Mouse (Mus musculus): Measurements from ENCODE around the gene Arhgef9.
A peak's percentile ranks its signal among the peaks of the same experiment; 100 is the strongest.

Arhgef9 gene

DNA sequence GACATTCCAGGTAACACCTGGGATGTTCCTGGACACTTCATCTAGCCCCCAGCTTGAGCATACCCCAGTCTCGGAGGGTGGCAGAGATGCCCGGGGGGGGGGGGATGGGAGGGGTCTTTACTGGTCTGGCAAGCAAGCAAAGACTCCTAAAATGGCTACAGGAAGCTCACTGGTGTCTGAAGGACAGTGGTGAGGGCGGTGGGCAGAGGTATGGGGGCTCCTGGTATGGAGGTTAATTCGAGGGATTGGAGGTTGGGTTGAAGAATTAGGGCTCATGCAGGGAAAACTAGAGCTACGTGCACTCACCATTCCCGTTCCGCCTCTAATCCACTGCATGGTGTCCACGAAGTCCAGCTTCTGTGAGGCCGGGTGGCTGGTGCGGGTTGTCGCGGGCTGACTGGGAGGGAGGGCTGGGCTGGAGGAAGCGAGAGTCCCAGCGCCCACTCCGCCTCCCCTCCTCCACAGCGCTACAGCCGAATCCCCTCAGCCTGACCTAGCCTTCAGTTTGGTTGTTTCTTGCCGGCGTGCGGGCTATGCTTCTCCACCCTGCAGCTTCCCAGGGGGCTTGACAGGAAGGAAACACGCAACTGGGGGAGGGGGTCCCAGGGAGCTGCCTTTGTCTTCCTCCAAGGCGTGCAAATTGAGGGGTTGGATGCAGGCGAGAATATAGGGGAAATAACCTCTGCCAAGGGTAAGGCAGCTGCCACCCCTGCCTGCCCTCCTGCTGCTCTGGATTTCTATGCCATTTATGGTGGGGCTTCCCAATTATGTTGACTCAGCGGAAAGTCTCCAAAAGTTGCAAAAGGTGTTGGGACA lies at the start of gene Arhgef9:
Arhgef9 (minus strand) TSS at position 753 of the 816 bp plus-strand sequence.
- DNase-seq (ENCODE audit: low spot score in 2 of 2), result peak in 1 of 2 experiments; percentile 17

GRCm38 (mm10) chrX:95238896-95239295 lies 42.2 kb upstream of the Arhgef9 start:
- no peak for DNase-seq (ENCODE audit: low spot score in 2 of 2)

DNA sequence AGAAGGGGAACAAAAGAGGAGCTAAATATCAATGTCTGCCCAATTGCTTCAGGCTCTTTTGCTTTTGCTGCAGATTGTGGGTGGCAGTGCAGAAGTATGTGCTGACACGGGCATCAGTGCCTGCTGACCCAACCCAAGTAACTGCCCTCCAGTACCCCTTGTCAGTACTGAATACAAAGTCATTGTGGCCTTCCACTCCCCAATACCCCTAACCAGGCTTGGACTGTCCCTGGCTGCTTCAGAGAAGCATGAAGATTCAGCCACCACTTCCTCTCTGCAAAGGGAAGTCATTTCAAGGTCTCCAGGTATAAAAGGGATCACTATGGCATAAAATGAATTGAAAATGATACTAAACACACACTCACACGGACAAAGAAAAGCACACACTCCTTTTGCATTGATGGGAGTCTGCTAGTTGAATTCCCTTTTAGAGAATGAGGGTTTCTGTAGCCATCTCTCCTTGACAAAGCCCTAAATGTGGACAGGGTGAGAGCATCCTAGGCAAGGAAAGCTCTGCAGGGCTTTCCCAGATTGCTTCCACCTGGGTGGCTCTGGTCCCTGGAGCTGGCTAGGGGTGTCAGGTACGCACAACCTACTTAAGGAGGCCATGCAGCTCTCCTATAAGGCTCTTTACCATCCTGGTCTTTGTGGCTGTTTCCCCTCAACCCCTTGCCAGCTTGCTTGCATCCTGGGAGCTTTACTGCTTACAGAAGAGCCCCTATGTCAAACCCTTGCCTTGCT lies 1.1 kb downstream of the Arhgef9 start:
- DNase-seq (ENCODE audit: low spot score in 2 of 2), result no peak

DNA sequence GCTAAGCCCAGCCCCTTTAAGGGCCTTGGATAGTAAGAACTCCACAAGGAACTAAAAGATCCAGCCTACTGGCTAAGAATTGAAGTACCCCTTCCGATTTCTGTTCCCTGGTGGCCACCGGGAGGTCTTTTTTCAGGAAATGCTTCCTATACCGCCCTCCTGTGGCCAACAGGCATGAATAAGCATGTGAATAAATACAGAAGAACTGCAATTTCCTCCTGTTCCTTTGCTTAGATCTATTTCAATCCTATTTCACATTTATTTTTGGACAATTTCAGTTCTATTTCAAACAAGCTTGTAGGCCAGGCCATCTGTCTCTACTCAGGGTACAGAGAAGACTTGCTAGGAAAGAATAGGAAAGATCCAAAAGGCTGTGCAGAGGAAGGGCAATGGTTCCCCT lies 20.7 kb downstream of the Arhgef9 start:
- peak; percentile 25 to 59 for DNase-seq (ENCODE audit: low spot score in 2 of 2)

- DNase-seq (ENCODE audit: low spot score in 2 of 2), result peak; percentile 80 to 91
Measured at GRCm38 (mm10) chrX:95166317-95166716, 30.3 kb downstream of the Arhgef9 start.

- peak in 1 of 2 experiments; percentile 15 for DNase-seq (ENCODE audit: low spot score in 2 of 2)
Measured at GRCm38 (mm10) chrX:95165671-95166127, 31.0 kb downstream of the Arhgef9 start.

DNA sequence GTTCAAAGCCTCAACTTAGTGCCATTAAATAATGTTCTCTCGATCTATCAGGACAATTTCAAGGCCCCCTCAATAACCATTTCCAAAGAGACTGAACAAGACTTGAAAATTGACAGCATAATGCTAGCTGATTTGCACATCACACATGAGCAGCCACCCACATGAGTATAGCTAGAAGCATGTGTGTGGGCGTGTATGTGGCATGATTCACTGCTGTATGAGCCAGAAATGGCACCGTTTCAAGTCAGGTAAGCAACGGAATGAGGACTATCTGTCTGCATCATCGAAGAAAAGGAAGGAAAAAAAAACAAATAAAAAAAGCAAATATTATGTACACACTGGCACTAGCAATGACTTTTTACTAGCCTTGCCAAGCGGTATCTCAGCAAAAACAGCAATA lies 32.5 kb downstream of the Arhgef9 start:
- peak; percentile 32 to 52 for DNase-seq (ENCODE audit: low spot score in 2 of 2)

DNA sequence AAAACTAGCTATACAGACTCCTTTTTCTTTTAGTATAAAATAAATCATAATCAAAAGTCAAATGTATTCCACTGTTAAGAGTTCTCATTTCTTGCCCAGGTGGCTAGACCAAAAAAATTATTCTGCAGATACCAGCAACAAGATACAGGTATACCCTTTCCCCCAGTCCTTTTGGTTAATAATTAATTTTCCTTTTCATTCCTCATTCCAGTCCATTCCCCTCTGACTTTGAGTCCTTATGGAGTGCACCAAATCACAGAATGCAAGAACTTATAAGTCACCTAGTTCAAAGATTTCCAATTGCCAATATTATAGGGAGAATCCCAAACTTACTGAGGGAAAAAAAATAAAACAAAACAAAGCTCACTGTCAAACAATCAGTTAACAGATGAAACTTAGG lies 33.2 kb downstream of the Arhgef9 start:
- no peak for DNase-seq (ENCODE audit: low spot score in 2 of 2)

GRCm38 (mm10) chrX:95156833-95157386 lies 39.7 kb downstream of the Arhgef9 start:
- peak; percentile 28 to 33 for DNase-seq (ENCODE audit: low spot score in 2 of 2)

- no peak for DNase-seq (ENCODE audit: low spot score in 2 of 2)
Measured at GRCm38 (mm10) chrX:95138636-95139035, 58.0 kb downstream of the Arhgef9 start.

- no peak for DNase-seq (ENCODE audit: low spot score in 2 of 2)
Measured at GRCm38 (mm10) chrX:95133502-95133901, 63.2 kb downstream of the Arhgef9 start.

GRCm38 (mm10) chrX:95132996-95133395 lies 63.7 kb downstream of the Arhgef9 start:
- no peak for DNase-seq (ENCODE audit: low spot score in 2 of 2)

DNA sequence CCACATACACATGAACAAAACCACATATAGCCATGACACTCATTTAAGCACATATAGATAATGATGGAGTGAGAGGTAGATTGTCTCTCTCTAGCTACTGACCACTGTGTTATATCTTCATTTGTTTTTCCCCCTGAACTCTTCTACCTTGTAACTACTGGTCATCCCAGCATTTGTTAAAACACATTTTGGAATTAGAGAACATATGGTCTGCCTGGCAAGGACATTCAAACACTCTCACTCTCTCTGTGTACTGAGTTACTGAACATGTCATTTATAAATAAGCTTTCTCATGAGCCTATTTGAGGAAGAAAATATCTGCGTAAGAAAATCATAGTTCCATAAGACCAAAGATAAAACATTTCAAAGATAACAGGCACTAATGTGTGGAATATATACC lies 64.9 kb downstream of the Arhgef9 start:
- no peak for DNase-seq (ENCODE audit: low spot score in 2 of 2)

DNA sequence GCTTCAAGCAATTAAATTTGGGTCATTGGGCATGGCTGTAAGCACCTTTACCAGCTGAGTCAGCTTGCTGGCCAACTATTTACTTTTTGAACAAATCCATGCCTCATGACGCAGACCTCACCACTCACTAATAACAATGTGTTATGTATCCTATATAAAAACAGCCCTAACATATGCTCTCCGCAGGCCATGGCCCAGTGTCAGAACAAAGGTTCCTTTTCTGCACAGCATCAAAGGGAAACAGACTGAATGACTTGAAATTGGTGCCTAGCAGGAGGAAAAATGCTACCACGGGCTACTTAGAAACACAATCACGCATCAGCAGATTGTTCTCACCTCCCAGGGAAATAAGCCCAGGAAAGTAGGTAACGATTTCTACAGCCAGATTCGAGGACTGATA lies 73.2 kb downstream of the Arhgef9 start:
- DNase-seq (ENCODE audit: low spot score in 2 of 2), result no peak

DNA sequence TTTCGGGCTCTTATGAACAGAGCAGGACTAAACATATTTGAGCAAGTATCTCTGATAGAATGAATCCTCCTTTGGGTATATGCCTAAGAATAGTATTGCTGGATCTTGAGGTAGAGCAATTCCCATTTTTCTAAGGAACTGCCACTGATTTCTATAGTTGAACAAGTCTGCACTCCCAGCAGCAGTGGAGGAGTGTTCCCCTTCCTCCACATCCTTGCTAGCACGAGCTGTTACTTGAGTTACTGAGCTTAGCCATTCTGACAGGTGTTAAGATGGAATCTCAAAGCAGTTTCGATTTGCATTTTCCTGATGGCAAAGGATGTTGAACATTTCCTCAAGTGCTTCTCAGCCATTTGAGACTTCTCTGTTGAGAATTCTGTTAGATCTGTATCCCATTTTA lies 92.3 kb downstream of the Arhgef9 start:
- no peak for DNase-seq (ENCODE audit: low spot score in 2 of 2)

GRCm38 (mm10) chrX:95087674-95088073 lies 109.0 kb downstream of the Arhgef9 start:
- no peak for DNase-seq (ENCODE audit: low spot score in 2 of 2)

DNA sequence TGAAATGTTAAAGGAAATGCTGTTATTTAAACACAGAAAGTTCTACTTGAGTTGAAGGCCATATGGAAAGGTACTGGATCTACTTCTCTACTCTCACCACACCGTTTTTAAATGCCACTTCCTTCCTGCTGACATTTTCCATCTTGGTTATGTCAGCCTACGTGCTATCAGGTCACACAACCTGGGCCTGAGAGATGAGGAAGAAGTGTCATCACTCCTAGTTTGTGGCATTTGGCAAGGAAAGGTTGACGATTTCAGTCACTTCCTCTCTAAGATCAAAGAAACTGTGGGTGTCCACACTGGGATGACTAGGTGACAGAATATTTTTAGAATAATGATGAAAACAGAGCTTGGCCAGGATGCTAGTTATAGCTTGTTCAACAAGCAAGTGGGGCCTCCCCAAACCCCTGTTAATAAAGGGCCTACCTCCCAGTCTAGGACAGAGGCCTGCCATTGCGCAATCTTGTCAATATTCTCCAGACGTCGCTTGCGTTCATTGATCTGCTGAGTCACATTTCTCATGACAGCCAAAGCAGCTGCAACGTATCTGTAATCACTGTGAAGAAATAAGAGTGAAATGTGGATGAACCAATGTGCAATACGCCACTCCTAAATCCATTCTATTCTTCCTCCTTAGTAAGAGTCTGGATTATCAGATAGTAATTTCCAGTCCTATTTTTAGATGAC lies 119.5 kb downstream of the Arhgef9 start:
- DNase-seq (ENCODE audit: low spot score in 2 of 2), result no peak

GRCm38 (mm10) chrX:95027907-95028306 lies 168.7 kb downstream of the Arhgef9 start:
- no peak for DNase-seq (ENCODE audit: low spot score in 2 of 2)

GRCm38 (mm10) chrX:95026361-95026892 lies 170.2 kb downstream of the Arhgef9 start, which contains the start of gene Spin4:
TSS of gene Spin4 (minus strand) at chrX:95026682.
- DNase-seq (ENCODE audit: low spot score in 2 of 2), result peak; percentile 66 to 71

DNA sequence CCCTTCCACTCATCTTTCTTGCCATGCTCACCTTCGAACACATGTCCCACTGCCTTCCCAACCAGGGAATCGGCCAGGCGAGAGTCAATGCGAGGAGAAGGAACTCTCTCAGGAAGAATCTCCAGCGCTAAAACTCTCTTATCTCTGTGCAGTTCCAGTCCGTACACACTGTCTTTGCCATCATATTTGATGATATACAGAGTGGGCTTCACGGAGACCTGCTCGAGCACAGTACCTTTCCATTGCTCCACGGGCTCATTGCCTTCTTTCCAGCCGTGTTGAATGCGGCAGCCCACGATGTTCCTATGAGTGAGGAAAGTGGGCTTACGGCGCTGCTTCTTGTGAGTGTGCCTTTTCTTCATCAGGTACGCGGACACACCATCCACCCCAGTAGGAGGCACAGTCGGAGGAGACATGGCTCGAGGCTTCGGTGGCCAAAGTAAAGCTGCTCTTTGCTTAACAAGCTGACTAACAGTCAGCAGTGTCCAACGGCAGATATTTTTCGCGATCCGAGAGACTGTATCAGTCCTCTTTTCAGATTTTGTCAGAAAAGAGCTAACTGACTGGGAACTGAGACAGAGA lies 170.8 kb downstream of the Arhgef9 start:
- DNase-seq (ENCODE audit: low spot score in 2 of 2), result peak; percentile 7 to 21

GRCm38 (mm10) chrX:95012033-95012432 lies 184.6 kb downstream of the Arhgef9 start:
- peak in 1 of 2 experiments; percentile 8 for DNase-seq (ENCODE audit: low spot score in 2 of 2)

Data from frontal cortex, postnatal 36 days (tissue).